Mouse (Mus musculus): ENCODE measurements around the gene Cask.

DNA sequence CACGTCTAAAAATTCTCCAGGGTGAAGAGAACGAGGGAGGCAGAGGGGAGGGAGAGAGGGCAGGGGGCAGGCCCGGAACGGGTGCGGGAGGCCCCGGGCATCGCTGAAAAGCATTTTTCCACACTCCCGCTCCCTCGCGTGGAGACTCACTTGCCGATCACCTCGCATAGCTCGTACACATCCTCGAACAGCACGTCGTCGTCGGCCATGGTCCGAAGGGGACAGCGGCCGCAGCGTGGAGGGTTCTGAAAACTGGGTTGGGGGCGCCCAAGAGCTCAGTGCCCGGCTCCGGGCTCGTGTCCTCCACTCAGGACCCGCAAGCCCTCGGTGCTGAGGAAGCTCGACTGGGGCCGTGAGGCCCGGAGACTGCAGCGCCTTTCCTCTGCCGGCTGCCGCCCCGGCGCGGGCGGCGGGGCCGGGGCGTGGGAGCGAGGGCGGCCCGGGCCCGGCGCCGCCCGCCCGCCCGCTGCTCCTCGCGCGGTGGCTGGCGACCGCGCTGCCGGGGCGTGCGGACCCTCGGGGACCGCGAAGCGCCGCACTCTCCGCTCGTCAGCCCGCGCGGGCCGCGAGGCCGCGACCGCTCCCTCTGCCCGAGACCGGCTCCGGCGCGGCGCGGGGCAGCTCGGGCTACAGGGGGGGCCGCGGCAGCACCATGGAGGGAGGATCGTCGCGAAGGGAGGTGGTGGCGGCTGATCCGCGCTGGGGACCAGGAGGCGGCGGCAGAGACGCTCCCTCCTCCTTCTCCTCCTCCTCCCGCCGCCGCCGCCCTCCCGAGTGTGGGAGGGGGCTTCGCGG lies 5.1 kb downstream of the Cask start:
- TF ChIP-seq CTCF (conservative IDR thresholded peaks at IDR 0.05; ENCODE audit: insufficient read depth, insufficient read length, low read depth, low read length): no peak
- no peak for TF ChIP-seq POLR2A (IDR thresholded peaks at IDR 0.05; ENCODE audit: low read depth, low read length)
